Mouse (Mus musculus) CH12.LX (cell line): ENCODE measurements around the gene Slc12a4. TPM values are rescaled to one million over a fixed set of nuclear protein-coding genes. Genes with fewer than 3 reads are reported as not detected.

Experiments
- DNase-seq: peaks from one replicate; pipeline ENCODE4 v3.0.0-alpha.2; 2013; ENCODE audit errors: extremely low read depth
- H3K27ac ChIP-seq: 2 replicates; pipeline ENCODE4 v1.5.1; 2012; ENCODE audit warnings: low read depth, mild to moderate bottlenecking, control low read depth, moderate library complexity; ENCODE audit not compliant: insufficient read depth
- H3K27me3 ChIP-seq: replicated peaks from 2 replicates; pipeline ENCODE3; 2012; ENCODE audit warnings: inconsistent platforms
- H3K36me3 ChIP-seq, 2 experiments: replicated peaks in 1 of 2; 2 replicates each; pipeline versions ENCODE3 to v1.6.1; 2012; ENCODE audit warnings: inconsistent platforms in 1 of 2, low read length in 1 of 2, mild to moderate bottlenecking in 1 of 2, mixed read lengths in 1 of 2, moderate library complexity in 1 of 2; ENCODE audit not compliant: control insufficient read depth in 1 of 2, insufficient read depth in 1 of 2
- H3K4me1 ChIP-seq, 2 experiments: 2 replicates each; pipeline ENCODE4 v1.6.1; 2012; ENCODE audit warnings: inconsistent platforms in 1 of 2, moderate library complexity in 1 of 2; ENCODE audit not compliant: insufficient read depth in 2 of 2, control insufficient read depth in 1 of 2
- H3K4me2 ChIP-seq: 2 replicates; pipeline ENCODE4 v1.6.1; 2012; ENCODE audit warnings: low read depth, mild to moderate bottlenecking, control low read depth; ENCODE audit not compliant: poor library complexity, insufficient read depth, severe bottlenecking
- H3K4me3 ChIP-seq, 3 experiments: fragments of 150-350 bp in 1 of 3; sonication (generic) in 1 of 3; replicated peaks in 1 of 3; 2 replicates each; pipeline versions ENCODE3 to v1.5.1; 2011 to 2012; ENCODE audit warnings: low read depth in 2 of 3, low read length in 2 of 3, mild to moderate bottlenecking in 2 of 3, moderate library complexity in 2 of 3, control low read depth in 1 of 3, improper control_type of control experiment in 1 of 3, inconsistent platforms in 1 of 3, mixed read lengths in 1 of 3; ENCODE audit not compliant: poor library complexity in 1 of 3
- H3K79me2 ChIP-seq: replicated peaks from 2 replicates; pipeline ENCODE4 v1.6.1; 2012; ENCODE audit warnings: mild to moderate bottlenecking, moderate library complexity; ENCODE audit not compliant: control insufficient read depth, poor library complexity, insufficient read depth, severe bottlenecking; ENCODE audit errors: extremely low read depth
- H3K9ac ChIP-seq: 2 replicates; pipeline ENCODE4 v1.6.1; 2012; ENCODE audit warnings: low read depth, mild to moderate bottlenecking, control low read depth, moderate library complexity; ENCODE audit not compliant: insufficient read depth
- H3K9me3 ChIP-seq: replicated peaks from 2 replicates; pipeline ENCODE3; 2012; ENCODE audit warnings: low read length, inconsistent platforms, mixed read lengths
- CHD2 ChIP-seq: IDR thresholded peaks from 2 replicates; pipeline ENCODE4 v1.6.1; 2011; ENCODE audit warnings: low read length, improper control_type of control experiment
- CTCF ChIP-seq, 2 experiments: IDR thresholded peaks in 1 of 2; conservative IDR thresholded peaks in 1 of 2; 2 replicates each; pipeline ENCODE4 v1.5.1; 2011 to 2012; ENCODE audit warnings: low read depth in 2 of 2, low read length in 2 of 2, improper control_type of control experiment in 1 of 2, inconsistent platforms in 1 of 2, mild to moderate bottlenecking in 1 of 2, moderate library complexity in 1 of 2
- E2F4 ChIP-seq: IDR thresholded peaks from 2 replicates; pipeline ENCODE4 v1.6.1; 2011; ENCODE audit warnings: low read depth, low read length, improper control_type of control experiment; ENCODE audit not compliant: insufficient replicate concordance
- ELF1 ChIP-seq: IDR thresholded peaks from 2 replicates; pipeline ENCODE4 v1.6.1; 2014; ENCODE audit warnings: low read depth, mild to moderate bottlenecking, inconsistent platforms, low read length, improper control_type of control experiment
- EP300 ChIP-seq: IDR thresholded peaks from 2 replicates; pipeline ENCODE4 v1.6.1; 2011; ENCODE audit warnings: low read length, improper control_type of control experiment
- GABPA ChIP-seq: IDR thresholded peaks from 2 replicates; pipeline ENCODE4 v1.6.1; 2012; ENCODE audit warnings: low read depth, low read length, improper control_type of control experiment, inconsistent platforms; ENCODE audit not compliant: insufficient replicate concordance
- HCFC1 ChIP-seq: IDR thresholded peaks from 2 replicates; pipeline ENCODE4 v1.6.1; 2012; ENCODE audit warnings: low read depth, mild to moderate bottlenecking, inconsistent platforms, low read length, improper control_type of control experiment
- IRF4 ChIP-seq: IDR thresholded peaks from 2 replicates; pipeline ENCODE4 v1.6.1; 2014; ENCODE audit warnings: low read depth, mild to moderate bottlenecking, inconsistent platforms, low read length, improper control_type of control experiment
- JUN ChIP-seq: IDR thresholded peaks from 2 replicates; pipeline ENCODE4 v1.6.1; 2011; ENCODE audit warnings: low read depth, mild to moderate bottlenecking, low read length, improper control_type of control experiment, moderate library complexity; ENCODE audit not compliant: insufficient read depth
- JUND ChIP-seq: conservative IDR thresholded peaks from 2 replicates; pipeline ENCODE4 v1.6.1; 2011; ENCODE audit warnings: low read depth, low read length, improper control_type of control experiment
- KAT2A ChIP-seq: IDR thresholded peaks from 2 replicates; pipeline ENCODE4 v1.6.1; 2012; ENCODE audit warnings: low read length, improper control_type of control experiment, inconsistent platforms; ENCODE audit not compliant: insufficient replicate concordance
- MAX ChIP-seq: IDR thresholded peaks from 2 replicates; pipeline ENCODE4 v1.6.1; 2011; ENCODE audit warnings: low read length, improper control_type of control experiment
- MAZ ChIP-seq: IDR thresholded peaks from 2 replicates; pipeline ENCODE4 v1.6.1; 2012; ENCODE audit warnings: low read depth, mild to moderate bottlenecking, inconsistent platforms, low read length, improper control_type of control experiment, moderate library complexity
- MEF2A ChIP-seq: IDR thresholded peaks from 2 replicates; pipeline ENCODE4 v1.6.1; 2014; ENCODE audit warnings: low read depth, mild to moderate bottlenecking, inconsistent platforms, low read length, improper control_type of control experiment, borderline replicate concordance
- MXI1 ChIP-seq: IDR thresholded peaks from 2 replicates; pipeline ENCODE4 v1.6.1; 2011; ENCODE audit warnings: mild to moderate bottlenecking, low read depth, low read length, improper control_type of control experiment
- MYC ChIP-seq: IDR thresholded peaks from 2 replicates; pipeline ENCODE4 v1.6.1; 2011; ENCODE audit warnings: low read depth, mild to moderate bottlenecking, improper control_type of control experiment, low read length
- NELFE ChIP-seq: IDR thresholded peaks from 2 replicates; pipeline ENCODE4 v1.6.1; 2011; ENCODE audit warnings: low read depth, low read length, improper control_type of control experiment
- NRF1 ChIP-seq: IDR thresholded peaks from 2 replicates; pipeline ENCODE4 v1.6.1; 2014; ENCODE audit warnings: low read depth, mild to moderate bottlenecking, inconsistent platforms, low read length, improper control_type of control experiment, moderate library complexity
- PAX5 ChIP-seq: IDR thresholded peaks from 2 replicates; pipeline ENCODE4 v1.6.1; 2012; ENCODE audit warnings: low read length, inconsistent platforms, mixed read lengths
- POLR2A ChIP-seq: IDR thresholded peaks from 2 replicates; pipeline ENCODE4 v1.6.1; 2011; ENCODE audit warnings: low read depth, mild to moderate bottlenecking, improper control_type of control experiment, low read length
- RAD21 ChIP-seq: IDR thresholded peaks from 2 replicates; pipeline ENCODE4 v1.6.1; 2011; ENCODE audit warnings: low read depth, mild to moderate bottlenecking, low read length, improper control_type of control experiment, moderate library complexity
- SIN3A ChIP-seq: IDR thresholded peaks from 2 replicates; pipeline ENCODE4 v1.6.1; 2012; ENCODE audit warnings: low read length, improper control_type of control experiment, inconsistent platforms
- TCF12 ChIP-seq: IDR thresholded peaks from 2 replicates; pipeline ENCODE4 v1.6.1; 2014; ENCODE audit warnings: low read depth, mild to moderate bottlenecking, inconsistent platforms, low read length, improper control_type of control experiment
- UBTF ChIP-seq: IDR thresholded peaks from 2 replicates; pipeline ENCODE4 v1.6.1; 2012; ENCODE audit warnings: low read depth, mild to moderate bottlenecking, inconsistent platforms, low read length, improper control_type of control experiment, moderate library complexity
- ZC3H11A ChIP-seq: IDR thresholded peaks from 2 replicates; pipeline ENCODE4 v1.6.1; 2012; ENCODE audit warnings: low read depth, mild to moderate bottlenecking, inconsistent platforms, low read length, improper control_type of control experiment
- ZMIZ1 ChIP-seq: IDR thresholded peaks from 2 replicates; pipeline ENCODE4 v1.6.1; 2012; ENCODE audit warnings: low read depth, mild to moderate bottlenecking, inconsistent platforms, low read length, improper control_type of control experiment
- ZNF384 ChIP-seq: IDR thresholded peaks from 2 replicates; pipeline ENCODE4 v1.6.1; 2012; ENCODE audit warnings: low read depth, low read length, improper control_type of control experiment, inconsistent platforms
- dilution Hi-C: fragments of 300-500 bp; cut with MboI; formaldehyde crosslinking; loops from 2 replicates; pipeline ENCODE4 v1.14.3; 2020; ENCODE audit warnings: low sequenced_read_pairs; ENCODE audit not compliant: extremely low pct_unique_long_range_greater_than_20kb, extremely low pct_ligation_motif_present
- in situ Hi-C: fragments of 300-500 bp; cut with MboI; formaldehyde crosslinking; loops from 3 replicates; pipeline ENCODE4 v1.14.3; 2019; ENCODE audit warnings: low sequenced_read_pairs, low pct_ligation_motif_present, low pct_unique_long_range_greater_than_20kb, mixed read lengths
- polyA plus RNA-seq: library from polyadenylated mRNA; unstranded; fragments of >175 nt; gene quantifications from 2 replicates; pipeline ENCODE4 v1.2.1, GENCODE M21; 2012; ENCODE audit warnings: low read depth; ENCODE audit not compliant: insufficient read length
- total RNA-seq, 2 experiments: library from RNA; depleted of rRNA; stranded (reverse); fragments of 300-350 nt in 1 of 2; fragments of >200 nt in 1 of 2; gene quantifications; 2 replicates each; pipeline ENCODE4 v1.2.3; 2012 to 2014

The Slc12a4 gene
- total and polyA plus RNA-seq, 3 experiments, result 4.2 to 9.4 (median 8.1) TPM

DNA sequence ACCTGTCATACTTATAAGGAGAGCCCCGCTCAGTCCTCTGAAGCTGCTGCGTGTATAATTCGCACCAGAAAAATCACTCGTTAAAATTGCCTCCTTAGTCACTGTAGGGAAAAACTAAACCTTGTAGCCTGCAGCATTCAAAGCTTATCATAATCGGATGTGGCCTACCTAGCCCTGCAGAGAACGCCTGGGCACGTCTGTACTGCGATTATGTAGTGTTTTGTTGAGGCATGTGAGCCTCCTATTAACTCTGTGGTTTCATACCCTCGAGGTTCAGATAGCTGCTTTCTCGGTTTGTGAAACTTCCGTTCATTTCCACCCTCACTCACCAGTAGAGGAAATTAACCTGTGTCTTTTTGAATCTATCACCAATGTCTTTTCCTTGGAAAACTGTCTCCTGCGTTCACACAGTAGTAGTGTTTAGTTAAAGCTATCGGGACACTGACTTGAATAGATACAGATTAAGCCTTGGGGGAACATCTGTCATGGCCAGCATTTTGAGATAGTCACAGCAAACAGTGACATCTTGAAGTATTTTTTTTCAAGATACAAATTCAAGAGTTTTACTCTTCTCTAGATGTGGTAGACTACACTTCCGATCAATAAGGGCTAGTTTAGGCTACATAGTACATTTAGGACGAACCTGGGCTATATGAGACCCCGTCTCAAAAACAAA lies 64.8 kb downstream of the Slc12a4 start:
- Histone ChIP-seq H3K36me3 (peaks cover 2 to 21% of the 10 kb centered on the region in 2 experiments), H3K27ac (no peak overlapping the region), H3K79me2 (peaks cover 8% of the 10 kb centered on the region; the same call in 1 of the 2 replicates), H3K9me3 (no peaks in the 10 kb centered on the region), H3K27me3 (no peaks in the 10 kb centered on the region), H3K4me2 (peak overlapping the region; percentile 72), H3K4me1 (peaks cover 0 to 19% of the 10 kb centered on the region in 2 experiments; a peak in 2 of 4 replicates)
- dilution Hi-C loops, result no loop called here
- DNase-seq, result no peak
- in situ Hi-C loops, result no loop called here
- TF ChIP-seq SIN3A (no peak), ELF1 (no peak), E2F4 (no peak), RAD21 (no peak), CTCF (conservative IDR thresholded peaks at IDR 0.05 in 1 of 2, IDR thresholded peaks at IDR 0.05 in 1 of 2; ENCODE audit: low read depth in 2 of 2, low read length in 2 of 2) (no peak), NRF1 (no peak), KAT2A (no peak), MAZ (no peak), TCF12 (no peak), CHD2 (no peak)
- TF ChIP-seq, all 38 proteins: peak for 0
- Histone ChIP-seq H3K9ac (peak overlapping the region; percentile 86), H3K4me3 (peak overlapping the region; percentile 93 to 99 (median 95))

DNA sequence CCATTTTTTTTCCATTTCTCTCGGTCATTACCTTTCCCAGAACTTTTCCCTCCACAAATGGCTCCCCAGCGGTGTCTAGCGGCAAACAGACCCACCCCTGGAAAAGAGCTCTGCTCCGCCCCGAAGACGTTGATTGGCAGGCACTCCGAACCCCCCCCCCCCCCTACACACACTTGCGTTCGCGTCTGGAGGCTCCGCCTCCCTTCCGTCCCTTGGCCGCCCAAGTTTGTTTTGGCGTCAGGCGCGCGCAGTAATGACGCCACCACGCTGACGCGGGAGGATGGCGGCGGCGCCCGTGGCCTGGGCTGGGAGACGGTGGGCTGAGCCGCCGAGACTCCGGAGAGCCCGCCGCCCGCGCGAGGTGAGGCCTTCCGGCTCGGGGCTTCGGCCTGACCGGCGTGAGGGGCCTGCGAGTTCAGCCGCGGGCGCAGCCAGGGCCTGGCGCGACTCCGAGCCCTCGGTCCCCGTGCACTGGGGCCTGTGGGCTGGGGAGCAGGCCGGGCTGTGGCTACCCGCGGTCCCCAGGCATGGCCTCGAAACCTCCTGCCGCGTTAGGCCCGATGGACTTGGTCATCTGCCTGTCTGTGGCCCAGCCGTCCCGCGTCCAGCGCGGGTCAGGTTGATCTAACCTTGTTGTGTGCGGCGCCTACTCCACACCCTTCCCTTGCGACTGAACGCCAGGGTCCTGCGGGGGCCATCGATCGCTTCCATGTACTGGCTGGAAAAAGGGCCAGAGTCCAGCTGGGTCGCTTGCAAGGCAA lies 65.5 kb downstream of the Slc12a4 start, which contains the start of gene Pskh1:
TSS of gene Pskh1 (plus strand) at position 262 of the 761 bp plus-strand sequence.
- in situ Hi-C loops, result no loop called here
- Histone ChIP-seq H3K4me3 (peak within 1 kb of the TSS; percentile 93 to 99 (median 95)), H3K27ac (peak within 1 kb of the TSS; percentile 5; the same call in 1 of the 2 replicates)
- TF ChIP-seq GABPA, result peak; percentile 96
- TF ChIP-seq PAX5, result no peak
- peak; percentile 49; the same call in 1 of the 2 replicates for TF ChIP-seq ZNF384
- TF ChIP-seq UBTF, result 0 out of 2 replicates have a peak, but pooled peaks have one; percentile 56
- peak; percentile 89 for TF ChIP-seq ZMIZ1
- TF ChIP-seq JUND, result no peak
- peak; percentile 37; the same call in 1 of the 2 replicates for TF ChIP-seq IRF4
- no peak for TF ChIP-seq CTCF (conservative IDR thresholded peaks at IDR 0.05 in 1 of 2, IDR thresholded peaks at IDR 0.05 in 1 of 2; ENCODE audit: low read depth in 2 of 2, low read length in 2 of 2)
- TF ChIP-seq MYC, result 0 out of 2 replicates have a peak, but pooled peaks have one; percentile 24
- TF ChIP-seq HCFC1, result peak; percentile 82
- TF ChIP-seq ZC3H11A, result no peak
- no peak for TF ChIP-seq JUN
- 0 out of 2 replicates have a peak, but pooled peaks have one; percentile 57 for TF ChIP-seq E2F4
- peak; percentile 73 for TF ChIP-seq ELF1
- no peak for TF ChIP-seq EP300
- TF ChIP-seq CHD2, result peak; percentile 49; the same call in 1 of the 2 replicates
- peak; percentile 67 for TF ChIP-seq NRF1
- TF ChIP-seq TCF12, result peak; percentile 88
- TF ChIP-seq POLR2A, result peak; percentile 86
- peak; percentile 67; the same call in 1 of the 2 replicates for TF ChIP-seq KAT2A
- TF ChIP-seq MEF2A, result peak; percentile 64; the same call in 1 of the 2 replicates
- peak; percentile 43; the same call in 1 of the 2 replicates for TF ChIP-seq MAX
- TF ChIP-seq MAZ, result peak; percentile 94
- peak; percentile 83 for TF ChIP-seq NELFE
- peak; percentile 62; the same call in 1 of the 2 replicates for TF ChIP-seq MXI1
- TF ChIP-seq SIN3A, result peak; percentile 90
- TF ChIP-seq, all 38 proteins: peak for 20
- dilution Hi-C loops, result no loop called here
- no peaks in the 10 kb centered on the region for H3K9me3 ChIP-seq
- H3K27me3 ChIP-seq, result no peaks in the 10 kb centered on the region
- H3K4me2 ChIP-seq, result peak within 1 kb of the TSS; percentile 72
- peaks cover 0 to 19% of the 10 kb centered on the region in 2 experiments; a peak in 2 of 4 replicates for H3K4me1 ChIP-seq
- H3K36me3 ChIP-seq, result peaks cover 0 to 22% of the 10 kb centered on the region in 2 experiments
- DNase-seq, result peak; percentile 92
- peak within 1 kb of the TSS; percentile 86 for H3K9ac ChIP-seq
- peaks cover 8% of the 10 kb centered on the region; the same call in 1 of the 2 replicates for H3K79me2 ChIP-seq
